Mouse (Mus musculus): ENCODE data around the gene Gm10192. TPM values are rescaled to one million over a fixed set of nuclear protein-coding genes. Genes with fewer than 3 reads are reported as not detected.

Gm10192 gene
- polyA plus RNA-seq, 1 experiment from 2014 or later = not detected

DNA sequence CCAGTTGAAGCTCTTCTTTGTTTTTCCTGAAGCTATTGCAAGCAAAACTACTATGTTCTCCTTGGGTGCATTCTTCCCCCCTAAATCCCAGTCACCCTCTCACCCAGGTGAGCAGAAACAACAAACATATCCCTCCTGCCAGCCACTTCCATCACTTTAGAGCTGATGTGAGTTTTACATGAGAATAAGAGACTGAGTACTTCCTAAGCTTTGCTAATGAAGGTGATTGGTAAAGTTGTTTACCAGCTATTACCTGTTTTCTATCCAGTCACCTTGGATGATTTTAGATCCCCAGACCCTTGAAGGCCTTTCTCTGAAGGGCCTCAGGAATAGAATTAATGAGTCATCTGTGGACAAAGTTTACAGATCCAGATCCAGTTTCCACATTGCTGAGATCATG is 29.4 kb downstream of the Gm10192 start:
- ATAC-seq (no peak), DNase-seq (ENCODE audit: low read depth, low spot score) (no peak)
- ChIA-PET POLR2A (no interaction called here), CTCF (no interaction called here)
- in situ Hi-C loops (cut with MboI; ENCODE audit: low pct_unique_long_range_greater_than_20kb) = no loop called here
- no peaks in the 10 kb centered on the region for H3K27me3 ChIP-seq
- no peak for TF ChIP-seq CTCF (IDR thresholded peaks at IDR 0.05)

DNA sequence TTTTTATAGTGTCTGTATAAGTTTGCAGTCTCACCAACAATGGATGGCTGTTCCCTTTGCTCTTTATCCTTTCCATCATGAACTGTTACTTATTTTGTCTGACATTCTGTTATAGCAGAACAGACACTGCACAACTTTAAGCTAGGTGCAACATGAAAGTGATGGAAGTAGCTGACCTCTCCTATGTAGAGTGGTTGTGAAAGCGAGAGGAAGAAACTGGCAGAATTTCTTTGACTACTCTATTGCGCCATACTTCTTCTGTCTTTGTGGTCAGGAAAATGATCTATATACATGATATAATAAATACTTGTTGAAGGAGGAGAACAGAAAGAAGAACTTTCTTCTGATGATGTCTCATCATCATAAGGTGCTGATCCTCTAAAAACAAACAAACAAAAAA is 40.5 kb downstream of the Gm10192 start:
- in situ Hi-C loops (cut with MboI; ENCODE audit: low pct_unique_long_range_greater_than_20kb) = no loop called here
- H3K27me3 ChIP-seq = no peaks in the 10 kb centered on the region
- ChIA-PET POLR2A (no interaction called here), CTCF (interaction anchor here (1.6 kb wide), 1 partner anchor 37 kb away, joined by 3 read pairs; no protein-coding TSS in a partner anchor)
- no peak for DNase-seq (ENCODE audit: low read depth, low spot score)
- no peak for TF ChIP-seq CTCF (IDR thresholded peaks at IDR 0.05)
- no peak for ATAC-seq
